Mouse (Mus musculus): ENCODE data around the gene Gm20388. TPM values are rescaled to one million over a fixed set of nuclear protein-coding genes. Genes with fewer than 3 reads are reported as not detected.
"Not testable (repeated sequence)": the region's sequence is repeated elsewhere in the genome, so short reads cannot be mapped to it uniquely, and the experiment has no call there.

Gene Gm20388
- polyA plus RNA-seq, 1 experiment from 2014 or later = not detected

DNA sequence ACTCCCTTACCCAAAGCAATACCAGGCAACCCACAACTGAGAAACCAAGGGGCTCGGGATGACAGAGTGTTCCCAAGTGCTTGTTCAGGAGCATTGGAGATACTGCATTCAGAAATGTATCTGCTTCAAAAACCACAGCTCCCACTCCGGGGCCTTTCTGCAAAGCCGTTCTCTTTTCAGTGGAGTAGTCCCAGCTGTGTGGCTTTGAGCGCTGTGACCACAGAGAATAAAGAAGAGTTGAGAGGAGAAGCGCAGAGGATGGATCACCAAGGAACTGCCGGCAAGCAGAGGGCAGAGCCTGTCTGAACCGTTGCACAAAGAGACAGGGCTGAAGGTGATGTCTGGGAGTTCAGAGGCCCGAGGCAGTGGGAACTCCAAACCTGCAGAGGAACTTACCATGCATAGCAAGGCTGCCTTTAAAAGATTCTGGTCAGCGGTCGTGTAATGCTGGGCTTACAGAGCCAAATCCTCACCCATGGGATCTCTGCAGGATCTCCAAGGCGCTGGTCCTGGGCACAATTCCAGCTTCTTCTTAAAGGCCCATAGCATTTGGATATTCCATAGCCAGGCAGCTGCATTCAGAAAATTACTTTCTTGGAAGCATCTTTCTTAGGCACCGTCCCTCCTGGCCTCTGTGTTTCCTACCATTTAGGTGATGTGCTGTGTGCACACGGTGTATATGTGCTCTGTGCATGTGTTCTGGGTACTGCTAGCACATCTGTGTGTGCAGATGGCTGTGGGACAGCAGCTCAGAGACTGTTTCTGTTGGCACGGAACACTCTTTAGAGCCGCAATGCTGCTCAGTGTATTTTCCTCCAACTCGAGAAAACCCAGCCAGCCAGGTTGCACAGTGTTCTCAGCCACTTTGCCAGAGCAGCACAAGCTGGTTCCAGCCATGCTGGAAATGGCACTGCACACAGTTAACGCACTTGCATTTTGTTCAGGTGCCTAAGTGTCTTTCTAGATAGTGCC, 4261.2 kb downstream of the Gm20388 start:
- H3K27me3 ChIP-seq (replicated peaks) = peaks cover 37% of the 10 kb centered on the region
- no peaks in the 10 kb centered on the region for H3K36me3 ChIP-seq
- no peak for ATAC-seq (ENCODE audit: extremely low read depth, insufficient number of reproducible peaks, low FRiP score, low TSS enrichment)
- 0 out of 2 replicates have a peak, but pooled peaks cover under 1% of the 10 kb centered on the region for H3K9me3 ChIP-seq
- 0 out of 2 replicates have a peak overlapping the region, but pooled peaks have one; percentile 5 for H3K27ac ChIP-seq (replicated peaks)
- H3K4me3 ChIP-seq = no peak overlapping the region
- peaks cover 31% of the 10 kb centered on the region for H3K4me1 ChIP-seq
- whole genome bisulfite sequencing = 61% methylated on average over 17 of the region's 17 CpGs
- H3K9ac ChIP-seq = 0 out of 2 replicates have a peak overlapping the region, but pooled peaks have one; percentile 19
- no peak overlapping the region for H3K4me2 ChIP-seq

DNA sequence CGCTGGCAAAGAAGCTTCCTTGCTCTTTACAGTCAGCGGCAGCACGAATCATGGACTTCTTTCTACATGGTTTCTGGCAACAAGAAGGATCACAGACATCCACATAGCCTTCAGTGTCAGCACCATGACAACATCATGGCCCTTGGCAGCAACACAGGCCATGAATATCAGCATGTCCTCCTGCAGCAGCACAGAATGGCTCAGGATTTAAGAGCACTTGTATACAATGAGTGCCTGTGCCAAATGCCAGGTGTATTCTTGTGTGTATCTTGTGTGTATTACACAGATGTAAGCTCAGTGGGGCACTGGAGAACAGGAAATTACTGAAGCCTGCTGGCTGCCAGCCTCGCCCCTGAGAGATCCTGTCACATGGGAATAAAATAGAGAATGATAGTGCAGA, 4263.0 kb downstream of the Gm20388 start:
- 77% methylated on average over 4 of the region's 4 CpGs for WGBS
- no peaks in the 10 kb centered on the region for H3K36me3 ChIP-seq
- no peak overlapping the region for H3K27ac ChIP-seq (replicated peaks)

DNA sequence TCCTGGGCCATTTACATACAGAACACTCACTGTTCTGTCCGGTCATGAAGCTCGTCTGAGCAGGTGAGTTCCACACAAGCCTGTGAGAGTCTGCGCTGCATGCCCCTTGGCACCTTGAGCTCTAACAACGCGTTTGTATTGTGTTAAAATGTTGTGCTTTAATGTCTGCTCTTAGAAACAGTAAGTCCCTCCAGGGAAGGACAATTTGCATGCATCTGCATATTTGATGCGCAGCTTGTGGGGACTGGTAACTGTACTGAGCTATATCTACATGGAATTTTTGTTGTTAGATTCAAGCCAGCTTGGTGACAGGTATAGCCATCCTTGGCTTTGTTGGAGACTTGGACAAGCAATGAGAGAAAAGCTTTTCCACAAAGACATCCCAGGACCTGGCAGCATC, 4265.5 kb downstream of the Gm20388 start:
- Histone ChIP-seq H3K36me3 (no peaks in the 10 kb centered on the region), H3K4me1 (peaks cover 31% of the 10 kb centered on the region), H3K27ac (replicated peaks) (no peak overlapping the region), H3K4me2 (no peak overlapping the region), H3K4me3 (no peak overlapping the region), H3K9me3 (0 out of 2 replicates have a peak, but pooled peaks cover 3% of the 10 kb centered on the region), H3K27me3 (replicated peaks) (peaks cover 55% of the 10 kb centered on the region), H3K9ac (no peak overlapping the region)
- ATAC-seq (ENCODE audit: extremely low read depth, insufficient number of reproducible peaks, low FRiP score, low TSS enrichment) = no peak
- 80% methylated on average over 6 of the region's 6 CpGs for WGBS

More for the DNA sequence above, 4263.0 kb downstream of the Gm20388 start:
- ATAC-seq (ENCODE audit: extremely low read depth, insufficient number of reproducible peaks, low FRiP score, low TSS enrichment) = no peak
- peaks cover 31% of the 10 kb centered on the region for H3K4me1 ChIP-seq
- H3K9me3 ChIP-seq = 0 out of 2 replicates have a peak, but pooled peaks cover 3% of the 10 kb centered on the region
- no peak overlapping the region for H3K9ac ChIP-seq
- H3K4me3 ChIP-seq = no peak overlapping the region
- H3K4me2 ChIP-seq = no peak overlapping the region
- peaks cover 45% of the 10 kb centered on the region for H3K27me3 ChIP-seq (replicated peaks)

DNA sequence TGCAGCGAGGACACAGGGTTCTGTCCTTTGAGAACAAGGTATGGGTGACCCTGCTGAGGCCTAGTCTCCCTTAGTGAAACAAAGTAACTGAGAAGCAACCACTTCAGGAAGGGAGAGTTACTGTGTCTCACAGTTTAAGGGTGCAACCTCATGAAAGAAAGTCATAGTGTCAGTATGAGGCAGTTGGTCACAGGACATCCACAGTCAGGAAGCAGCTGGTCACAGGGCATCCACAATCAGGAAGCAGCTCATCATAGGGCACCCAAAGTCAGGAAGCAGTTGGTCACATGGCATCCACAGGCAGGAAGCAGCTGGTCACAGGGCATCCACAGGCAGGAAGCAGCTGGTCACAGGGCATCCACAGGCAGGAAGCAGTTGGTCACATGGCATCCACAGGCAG, 4266.5 kb downstream of the Gm20388 start:
- H3K4me1 ChIP-seq = peaks cover 31% of the 10 kb centered on the region
- not testable (repeated sequence) for H3K9me3 ChIP-seq; H3K4me3 ChIP-seq; ATAC-seq (ENCODE audit: extremely low read depth, insufficient number of reproducible peaks, low FRiP score, low TSS enrichment); H3K9ac ChIP-seq; H3K27ac ChIP-seq (replicated peaks); H3K36me3 ChIP-seq; H3K4me2 ChIP-seq
- H3K27me3 ChIP-seq (replicated peaks) = peaks cover 53% of the 10 kb centered on the region
- 83% methylated on average over 1 of the region's 1 CpGs for WGBS

DNA sequence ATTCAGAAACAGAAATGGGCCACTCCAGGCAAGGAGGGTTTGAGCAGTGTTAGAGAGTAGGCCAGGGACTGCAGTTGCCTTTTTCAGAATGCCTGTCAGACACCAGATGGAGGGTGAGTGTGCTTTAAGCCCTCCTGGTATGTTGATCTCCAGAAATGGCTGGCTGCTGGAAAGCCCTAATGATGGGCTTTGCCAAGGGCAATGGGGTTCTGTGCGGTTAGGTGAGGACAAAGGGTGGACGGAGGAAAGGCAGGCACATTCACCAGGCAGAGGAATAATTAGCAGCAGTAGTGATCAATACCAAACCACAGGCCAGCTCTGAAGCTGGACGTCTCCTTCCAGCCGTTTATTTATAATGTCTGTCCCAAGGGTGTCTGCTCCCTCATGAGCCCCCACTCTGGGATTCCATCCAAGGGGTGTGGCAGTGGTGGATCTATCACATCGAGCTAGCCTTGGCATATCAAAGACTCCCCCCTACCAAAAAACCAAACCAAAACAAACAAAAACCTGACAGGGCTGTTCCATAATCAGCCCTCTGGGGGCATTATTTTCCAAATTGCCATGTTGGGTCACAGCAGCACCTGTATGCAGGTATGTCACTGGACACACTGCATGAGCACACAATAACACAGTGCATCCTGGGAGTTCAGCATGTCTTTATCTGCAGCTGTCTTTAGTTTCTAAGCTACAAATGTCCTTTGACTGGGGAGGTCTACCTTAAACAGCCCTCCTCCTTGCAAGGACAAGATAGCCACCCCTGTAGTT, 4270.2 kb downstream of the Gm20388 start:
- Histone ChIP-seq H3K9me3 (0 out of 2 replicates have a peak, but pooled peaks cover 3% of the 10 kb centered on the region), H3K4me2 (no peak overlapping the region), H3K27me3 (replicated peaks) (peaks cover 46% of the 10 kb centered on the region), H3K4me3 (no peak overlapping the region), H3K36me3 (no peaks in the 10 kb centered on the region), H3K27ac (replicated peaks) (no peak overlapping the region), H3K9ac (no peak overlapping the region), H3K4me1 (peaks cover 42% of the 10 kb centered on the region)
- WGBS = 57% methylated on average over 5 of the region's 5 CpGs
- no peak for ATAC-seq (ENCODE audit: extremely low read depth, insufficient number of reproducible peaks, low FRiP score, low TSS enrichment)

DNA sequence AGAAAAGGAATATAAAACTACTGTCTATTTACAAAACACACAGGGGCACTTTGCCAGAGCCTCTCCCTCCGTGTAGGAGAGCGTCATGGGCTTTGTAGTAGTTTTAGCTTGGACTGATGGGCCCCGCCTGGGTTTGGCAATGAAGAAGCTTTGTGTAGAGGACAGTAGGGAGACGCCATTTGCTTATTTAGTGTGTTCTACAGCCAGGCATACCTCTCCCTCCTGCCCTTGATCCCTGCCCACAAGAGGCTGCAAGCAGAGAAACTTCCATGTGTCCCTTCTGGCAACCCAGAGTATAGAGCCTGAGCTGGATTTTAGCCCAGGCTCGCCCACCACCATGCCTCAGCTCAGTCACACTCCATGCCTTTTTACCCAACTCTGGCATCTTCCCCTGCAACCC, 4271.1 kb downstream of the Gm20388 start:
- H3K9me3 ChIP-seq = 0 out of 2 replicates have a peak, but pooled peaks cover 3% of the 10 kb centered on the region
- no peak overlapping the region for H3K4me2 ChIP-seq
- ATAC-seq (ENCODE audit: extremely low read depth, insufficient number of reproducible peaks, low FRiP score, low TSS enrichment) = peak; percentile 6; the same call in 1 of the 2 replicates
- H3K4me3 ChIP-seq = no peak overlapping the region
- H3K4me1 ChIP-seq = peaks cover 42% of the 10 kb centered on the region
- no peak overlapping the region for H3K9ac ChIP-seq
- WGBS = 54% methylated on average over 5 of the region's 5 CpGs
- H3K27ac ChIP-seq (replicated peaks) = peak overlapping the region; percentile 78
- no peaks in the 10 kb centered on the region for H3K36me3 ChIP-seq
- H3K27me3 ChIP-seq (replicated peaks) = peaks cover 55% of the 10 kb centered on the region

DNA sequence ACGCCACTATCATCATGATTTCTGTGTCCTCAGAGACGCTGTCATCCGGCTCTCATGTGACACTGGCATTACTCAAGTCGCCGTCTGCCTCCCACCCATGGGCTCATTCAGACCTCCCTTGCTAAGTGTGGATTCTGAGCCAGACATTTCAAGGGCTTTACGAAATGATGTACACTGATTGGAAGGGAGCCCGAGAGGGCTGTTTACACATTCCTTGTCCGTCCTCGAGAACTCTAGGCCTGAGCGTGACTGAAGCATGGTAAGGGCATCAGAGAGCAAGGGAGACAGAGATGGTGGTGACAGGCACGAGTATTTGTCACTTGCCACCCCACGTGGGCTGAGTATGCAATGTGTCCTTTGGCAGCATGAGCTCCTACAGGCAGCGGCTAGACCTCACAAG, 4271.6 kb downstream of the Gm20388 start:
- WGBS = 17% methylated on average over 13 of the region's 13 CpGs
- peak overlapping the region; percentile 46; the same call in 1 of the 2 replicates for H3K4me2 ChIP-seq
- peak; percentile 84; the same call in 1 of the 2 replicates for ATAC-seq (ENCODE audit: extremely low read depth, insufficient number of reproducible peaks, low FRiP score, low TSS enrichment)

DNA sequence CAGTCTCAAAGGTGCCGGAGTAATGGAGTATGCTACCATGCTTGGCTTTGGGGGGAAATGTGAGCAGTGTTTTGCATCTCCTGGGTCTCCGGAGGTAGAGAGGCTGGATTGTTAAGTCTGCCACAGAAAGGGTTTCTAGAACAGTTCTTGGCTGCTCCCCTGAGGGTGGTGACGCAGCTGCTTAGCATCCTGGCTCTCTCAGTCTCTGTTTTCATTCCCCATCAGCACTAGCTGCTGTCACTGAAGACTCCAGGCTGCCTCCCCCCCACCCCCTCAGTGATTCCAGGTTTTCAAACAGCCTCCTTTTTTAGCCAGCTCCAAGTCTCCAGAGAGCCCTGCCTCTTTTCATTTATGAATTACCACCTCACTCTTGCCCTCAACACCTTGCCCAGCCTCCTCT, 4273.4 kb downstream of the Gm20388 start:
- Histone ChIP-seq H3K4me2 (no peak overlapping the region), H3K9me3 (no peaks in the 10 kb centered on the region), H3K4me3 (no peak overlapping the region), H3K9ac (no peak overlapping the region), H3K4me1 (peaks cover 42% of the 10 kb centered on the region), H3K27me3 (replicated peaks) (peaks cover 52% of the 10 kb centered on the region), H3K36me3 (no peaks in the 10 kb centered on the region), H3K27ac (replicated peaks) (no peak overlapping the region)
- 49% methylated on average over 3 of the region's 3 CpGs for WGBS
- ATAC-seq (ENCODE audit: extremely low read depth, insufficient number of reproducible peaks, low FRiP score, low TSS enrichment) = no peak

More for the DNA sequence above, 4271.6 kb downstream of the Gm20388 start:
- Histone ChIP-seq H3K27me3 (replicated peaks) (peaks cover 60% of the 10 kb centered on the region), H3K9me3 (no peaks in the 10 kb centered on the region), H3K36me3 (no peaks in the 10 kb centered on the region), H3K27ac (replicated peaks) (peak overlapping the region; percentile 78), H3K9ac (no peak overlapping the region), H3K4me1 (peaks cover 42% of the 10 kb centered on the region), H3K4me3 (no peak overlapping the region)

DNA sequence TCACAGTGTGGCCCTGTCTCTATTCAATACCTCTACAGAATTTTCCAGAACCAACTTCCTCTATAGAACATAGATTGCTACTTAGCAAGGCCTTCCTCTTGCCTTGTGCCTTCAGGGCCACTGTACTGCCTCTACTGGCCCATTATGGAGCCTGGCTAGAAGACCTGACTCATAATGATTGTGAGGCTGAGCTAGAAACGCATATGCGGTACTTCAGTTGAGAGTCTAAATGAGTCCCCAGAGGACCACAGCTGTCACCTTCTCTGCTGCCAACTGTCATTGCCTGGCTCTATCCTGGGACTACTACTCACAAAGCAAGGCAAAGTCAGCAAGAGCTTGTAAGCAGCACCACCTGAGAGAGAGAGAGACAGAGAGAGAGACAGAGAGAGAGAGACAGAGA, 4273.9 kb downstream of the Gm20388 start:
- Histone ChIP-seq H3K27me3 (replicated peaks) (peaks cover 52% of the 10 kb centered on the region), H3K27ac (replicated peaks) (no peak overlapping the region), H3K4me3 (no peak overlapping the region), H3K4me1 (peaks cover 42% of the 10 kb centered on the region), H3K36me3 (no peaks in the 10 kb centered on the region), H3K9ac (no peak overlapping the region), H3K4me2 (no peak overlapping the region), H3K9me3 (no peaks in the 10 kb centered on the region)
- WGBS = 55% methylated on average over 2 of the region's 2 CpGs
- no peak for ATAC-seq (ENCODE audit: extremely low read depth, insufficient number of reproducible peaks, low FRiP score, low TSS enrichment)

DNA sequence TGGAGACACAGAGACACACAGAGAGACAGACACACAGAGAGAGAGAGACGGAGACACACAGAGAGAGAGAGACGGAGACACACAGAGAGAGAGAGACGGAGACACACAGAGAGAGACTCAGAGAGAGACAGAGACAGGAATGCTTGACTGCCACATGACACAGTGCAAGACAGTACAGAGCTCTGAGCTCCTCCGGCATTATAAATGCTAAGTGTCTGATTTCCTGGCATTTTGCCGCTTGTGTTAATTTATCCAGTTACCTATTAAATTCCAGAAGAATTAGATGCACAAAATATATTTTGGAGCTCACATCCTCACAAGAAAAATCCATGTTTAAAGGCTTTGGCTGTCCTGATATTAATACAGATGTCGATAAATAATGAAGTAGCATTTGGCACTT, 4274.4 kb downstream of the Gm20388 start:
- 77% methylated on average over 6 of the region's 6 CpGs for WGBS
- no peak overlapping the region for H3K4me3 ChIP-seq

DNA sequence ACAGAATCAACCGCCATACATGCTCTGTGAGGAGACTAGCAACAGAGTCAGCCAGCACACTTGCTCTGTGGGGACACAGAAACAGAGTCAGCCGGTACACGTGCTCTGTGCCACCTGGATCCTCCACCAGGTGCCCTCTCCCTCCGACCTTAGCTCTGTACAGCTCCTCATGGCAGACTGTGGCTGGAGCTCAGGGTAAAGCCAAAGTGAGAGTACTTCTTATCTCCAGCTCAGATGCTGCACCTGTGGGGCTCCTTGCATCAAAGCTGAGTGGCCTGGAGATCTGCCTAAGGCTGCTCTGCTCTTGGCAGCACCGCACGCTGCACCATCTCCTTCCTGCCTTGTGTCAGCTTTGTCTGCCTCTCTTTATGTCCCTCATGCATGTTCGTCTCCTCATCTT, 4279.7 kb downstream of the Gm20388 start:
- no peak for ATAC-seq (ENCODE audit: extremely low read depth, insufficient number of reproducible peaks, low FRiP score, low TSS enrichment)
- Histone ChIP-seq H3K4me1 (no peaks in the 10 kb centered on the region), H3K27ac (replicated peaks) (no peak overlapping the region), H3K4me3 (no peak overlapping the region), H3K9me3 (no peaks in the 10 kb centered on the region), H3K36me3 (no peaks in the 10 kb centered on the region), H3K4me2 (no peak overlapping the region), H3K9ac (no peak overlapping the region), H3K27me3 (replicated peaks) (peaks cover 52% of the 10 kb centered on the region)
- WGBS = 75% methylated on average over 7 of the region's 7 CpGs

More for the DNA sequence above, 4274.4 kb downstream of the Gm20388 start:
- no peaks in the 10 kb centered on the region for H3K36me3 ChIP-seq
- H3K27ac ChIP-seq (replicated peaks) = no peak overlapping the region
- H3K4me2 ChIP-seq = no peak overlapping the region
- ATAC-seq (ENCODE audit: extremely low read depth, insufficient number of reproducible peaks, low FRiP score, low TSS enrichment) = no peak
- H3K9ac ChIP-seq = no peak overlapping the region
- peaks cover 50% of the 10 kb centered on the region for H3K27me3 ChIP-seq (replicated peaks)
- peaks cover 42% of the 10 kb centered on the region for H3K4me1 ChIP-seq
- no peaks in the 10 kb centered on the region for H3K9me3 ChIP-seq

Data from heart, embryonic 13.5 days (tissue).